Mouse (Mus musculus) myocyte (in vitro differentiated cells): Measurements from ENCODE around the gene Grin2a. TPM values are rescaled to one million over a fixed set of nuclear protein-coding genes. Genes with fewer than 3 reads are reported as not detected.
A peak's percentile ranks its signal among the peaks of the same experiment; 100 is the strongest.

Experiments
- H3K27me3 ChIP-seq: one replicate; pipeline ENCODE4 v1.6.1; 2011; ENCODE audit not compliant: control insufficient read depth, insufficient read depth, insufficient read length
- H3K36me3 ChIP-seq: one replicate; pipeline ENCODE4 v1.6.1; 2011; ENCODE audit not compliant: control insufficient read depth, insufficient read depth
- H3K4me2 ChIP-seq: one replicate; pipeline ENCODE4 v1.6.1; 2011; ENCODE audit warnings: low read depth, control low read depth
- H3K4me3 ChIP-seq: one replicate; pipeline ENCODE4 v1.5.1; 2011; ENCODE audit warnings: mild to moderate bottlenecking, control low read depth, moderate library complexity
- H3K79me2 ChIP-seq: one replicate; pipeline ENCODE4 v1.6.1; 2011; ENCODE audit not compliant: control insufficient read depth, insufficient read depth
- H3ac ChIP-seq: one replicate; pipeline ENCODE4 v1.6.1; 2011; ENCODE audit not compliant: control insufficient read depth, insufficient read length
- CEBPB ChIP-seq: IDR thresholded peaks from 2 replicates; pipeline ENCODE4 v1.6.1; 2011; ENCODE audit warnings: mild to moderate bottlenecking, moderate library complexity; ENCODE audit not compliant: poor library complexity, insufficient read depth, severe bottlenecking
- E2F4 ChIP-seq: IDR thresholded peaks from one replicate; pipeline ENCODE4 v1.6.1; 2011; ENCODE audit warnings: mild to moderate bottlenecking, control low read depth, moderate library complexity; ENCODE audit not compliant: insufficient read depth
- MAX ChIP-seq: IDR thresholded peaks from one replicate; pipeline ENCODE4 v1.6.1; 2011; ENCODE audit warnings: low read depth, mild to moderate bottlenecking, control low read depth
- MYOD1 ChIP-seq, 3 experiments: IDR thresholded peaks; one replicate each; pipeline ENCODE4 v1.6.1; 2011; ENCODE audit warnings: control low read depth in 2 of 3, low read depth in 2 of 3, mild to moderate bottlenecking in 2 of 3, moderate library complexity in 1 of 3; ENCODE audit not compliant: insufficient read length in 2 of 3, control insufficient read depth in 1 of 3
- MYOG ChIP-seq, 3 experiments: IDR thresholded peaks; one replicate each; pipeline ENCODE4 v1.6.1; 2011; ENCODE audit warnings: control low read depth in 2 of 3, low read depth in 2 of 3, mild to moderate bottlenecking in 2 of 3; ENCODE audit not compliant: insufficient read length in 2 of 3, control insufficient read depth in 1 of 3, insufficient read depth in 1 of 3
- POLR2A ChIP-seq: IDR thresholded peaks from one replicate; pipeline ENCODE4 v1.6.1; 2011; ENCODE audit warnings: low read depth, mild to moderate bottlenecking, control low read depth, moderate library complexity; ENCODE audit not compliant: insufficient read length
- POLR2AphosphoS2 ChIP-seq: IDR thresholded peaks from one replicate; pipeline ENCODE4 v1.6.1; 2011; ENCODE audit warnings: low read depth, control low read depth; ENCODE audit not compliant: insufficient read length
- REST ChIP-seq: IDR thresholded peaks from one replicate; pipeline ENCODE4 v1.6.1; 2011; ENCODE audit warnings: mild to moderate bottlenecking, control low read depth, moderate library complexity; ENCODE audit not compliant: insufficient read depth, insufficient read length
- SRF ChIP-seq: IDR thresholded peaks from one replicate; pipeline ENCODE4 v1.6.1; 2011; ENCODE audit warnings: low read depth; ENCODE audit not compliant: control insufficient read depth, insufficient read length
- TCF12 ChIP-seq: IDR thresholded peaks from one replicate; pipeline ENCODE4 v1.6.1; 2011; ENCODE audit warnings: mild to moderate bottlenecking, control low read depth; ENCODE audit not compliant: poor library complexity, insufficient read depth, severe bottlenecking
- TCF3 ChIP-seq: IDR thresholded peaks from one replicate; pipeline ENCODE4 v1.6.1; 2011; ENCODE audit warnings: low read depth, control low read depth; ENCODE audit not compliant: insufficient read length
- USF1 ChIP-seq: IDR thresholded peaks from one replicate; pipeline ENCODE4 v1.6.1; 2011; ENCODE audit warnings: low read depth, mild to moderate bottlenecking, control low read depth, moderate library complexity
- polyA plus RNA-seq: library from polyadenylated mRNA; unstranded; fragments of >200 nt; fragmentation: generic; extraction: Trizol; gene quantifications from one replicate; pipeline ENCODE4 v1.2.1, GENCODE M21; 2012; ENCODE audit warnings: missing spikeins

Grin2a gene
- polyA plus RNA-seq, 1 experiment = 0.01 TPM

DNA sequence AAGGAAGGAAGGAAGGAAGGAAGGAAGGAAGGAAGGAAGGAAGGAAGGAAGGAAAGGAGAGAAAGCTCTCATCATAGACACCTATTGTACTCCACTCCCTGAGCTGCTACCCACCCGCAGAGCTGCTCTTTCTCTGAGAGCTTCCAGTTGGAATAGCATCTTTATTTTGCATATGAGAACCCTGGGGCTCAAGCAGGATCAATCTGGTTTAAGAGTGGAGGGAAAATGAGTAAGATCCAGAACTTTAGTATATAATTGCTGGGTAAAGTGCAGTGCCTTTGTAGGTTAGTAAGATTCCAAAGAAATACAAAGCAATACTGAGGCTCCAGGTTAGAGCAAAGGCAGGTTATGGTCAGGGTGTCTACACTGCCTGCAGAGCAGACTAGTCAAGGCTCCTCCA is 6.2 kb upstream of the Grin2a start:
- no peak overlapping the region for H3K4me3 ChIP-seq
- H3K27me3 ChIP-seq = peaks cover 15% of the 10 kb centered on the region
- H3K4me2 ChIP-seq = no peak overlapping the region
- no peaks in the 10 kb centered on the region for H3K36me3 ChIP-seq
- no peak overlapping the region for H3ac ChIP-seq
- TF ChIP-seq POLR2AphosphoS2 (no peak), E2F4 (no peak), TCF3 (no peak), POLR2A (no peak), REST (no peak), TCF12 (no peak), MYOD1 (IDR thresholded peaks at IDR 0.05; ENCODE audit: control insufficient read depth in 1 of 3, insufficient read length in 2 of 3, low read depth in 2 of 3) (no peak), SRF (no peak), MYOG (IDR thresholded peaks at IDR 0.05; ENCODE audit: control insufficient read depth in 1 of 3, insufficient read depth in 1 of 3, insufficient read length in 2 of 3, low read depth in 2 of 3) (no peak), MAX (no peak), CEBPB (no peak), USF1 (no peak)
- H3K79me2 ChIP-seq = no peaks in the 10 kb centered on the region

- Histone ChIP-seq H3K27me3 (peaks cover 25% of the 10 kb centered on the region), H3ac (no peak overlapping the region), H3K36me3 (no peaks in the 10 kb centered on the region), H3K4me2 (no peak overlapping the region), H3K79me2 (no peaks in the 10 kb centered on the region), H3K4me3 (no peak overlapping the region)
- TF ChIP-seq CEBPB (no peak), POLR2AphosphoS2 (no peak), TCF12 (no peak), TCF3 (no peak), MYOG (IDR thresholded peaks at IDR 0.05; ENCODE audit: control insufficient read depth in 1 of 3, insufficient read depth in 1 of 3, insufficient read length in 2 of 3, low read depth in 2 of 3) (no peak), MAX (no peak)
Observed at GRCm38 (mm10) chr16:9999926-10000325, 4.6 kb upstream of the Grin2a start.

GRCm38 (mm10) chr16:9997931-9998330 is 2.6 kb upstream of the Grin2a start:
- no peak overlapping the region for H3K4me3 ChIP-seq
- H3K36me3 ChIP-seq = no peaks in the 10 kb centered on the region
- H3K27me3 ChIP-seq = peaks cover 28% of the 10 kb centered on the region
- H3K79me2 ChIP-seq = no peaks in the 10 kb centered on the region
- no peak overlapping the region for H3ac ChIP-seq
- no peak overlapping the region for H3K4me2 ChIP-seq
- TF ChIP-seq TCF3 (no peak), CEBPB (no peak), E2F4 (no peak), MYOD1 (IDR thresholded peaks at IDR 0.05; ENCODE audit: control insufficient read depth in 1 of 3, insufficient read length in 2 of 3, low read depth in 2 of 3) (no peak), USF1 (no peak)

DNA sequence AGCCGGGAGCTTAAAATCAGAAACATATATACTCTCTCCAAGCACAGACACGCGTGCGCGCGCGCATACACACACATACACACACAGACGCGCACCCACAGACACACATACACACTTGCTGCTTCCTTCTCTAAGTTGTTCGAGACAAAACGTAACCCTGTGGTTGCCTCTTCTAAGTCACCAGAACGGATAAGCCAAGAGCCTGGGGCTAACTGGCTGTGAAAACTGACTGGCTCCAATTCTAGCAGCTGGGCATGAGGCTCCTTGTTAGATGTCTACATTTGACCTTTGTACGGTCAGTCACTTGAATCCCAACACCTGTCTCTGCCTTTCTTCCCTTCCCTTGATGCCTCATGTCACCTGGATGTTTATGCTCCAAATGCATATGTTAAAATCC is 452 bp upstream of the Grin2a start:
- TF ChIP-seq POLR2A (no peak), SRF (no peak), POLR2AphosphoS2 (no peak), CEBPB (no peak), USF1 (no peak), TCF3 (no peak), TCF12 (no peak), MYOG (IDR thresholded peaks at IDR 0.05; ENCODE audit: control insufficient read depth in 1 of 3, insufficient read depth in 1 of 3, insufficient read length in 2 of 3, low read depth in 2 of 3) (no peak), REST (no peak), MYOD1 (IDR thresholded peaks at IDR 0.05; ENCODE audit: control insufficient read depth in 1 of 3, insufficient read length in 2 of 3, low read depth in 2 of 3) (no peak), MAX (no peak)
- H3ac ChIP-seq = no peak overlapping the region
- H3K4me2 ChIP-seq = no peak overlapping the region
- H3K36me3 ChIP-seq = no peaks in the 10 kb centered on the region
- no peaks in the 10 kb centered on the region for H3K79me2 ChIP-seq
- no peak overlapping the region for H3K4me3 ChIP-seq
- peaks cover 21% of the 10 kb centered on the region for H3K27me3 ChIP-seq

- H3K79me2 ChIP-seq = no peaks in the 10 kb centered on the region
- H3K4me3 ChIP-seq = no peak overlapping the region
- TF ChIP-seq USF1 = no peak
- TF ChIP-seq MYOD1 (IDR thresholded peaks at IDR 0.05; ENCODE audit: control insufficient read depth in 1 of 3, insufficient read length in 2 of 3, low read depth in 2 of 3) = no peak
- TF ChIP-seq REST = no peak
- TF ChIP-seq SRF = no peak
- no peak for TF ChIP-seq E2F4
- no peak for TF ChIP-seq MAX
- no peak for TF ChIP-seq POLR2AphosphoS2
- TF ChIP-seq POLR2A = no peak
- no peak for TF ChIP-seq CEBPB
- TF ChIP-seq TCF12 = no peak
- no peak for TF ChIP-seq TCF3
- TF ChIP-seq MYOG (IDR thresholded peaks at IDR 0.05; ENCODE audit: control insufficient read depth in 1 of 3, insufficient read depth in 1 of 3, insufficient read length in 2 of 3, low read depth in 2 of 3) = no peak
- H3K27me3 ChIP-seq = peaks cover 21% of the 10 kb centered on the region
- peak overlapping the region; percentile 45 for H3K4me2 ChIP-seq
- no peak overlapping the region for H3ac ChIP-seq
- no peaks in the 10 kb centered on the region for H3K36me3 ChIP-seq
Observed at GRCm38 (mm10) chr16:9994041-9994950, 1.1 kb downstream of the Grin2a start.
